Mouse (Mus musculus): Measurements from ENCODE around the gene Fxyd7. TPM values are rescaled to one million over a fixed set of nuclear protein-coding genes. Genes with fewer than 3 reads are reported as not detected.

Fxyd7 gene
- polyA plus RNA-seq, 1 experiment from 2014 or later, result 0.47 TPM

DNA sequence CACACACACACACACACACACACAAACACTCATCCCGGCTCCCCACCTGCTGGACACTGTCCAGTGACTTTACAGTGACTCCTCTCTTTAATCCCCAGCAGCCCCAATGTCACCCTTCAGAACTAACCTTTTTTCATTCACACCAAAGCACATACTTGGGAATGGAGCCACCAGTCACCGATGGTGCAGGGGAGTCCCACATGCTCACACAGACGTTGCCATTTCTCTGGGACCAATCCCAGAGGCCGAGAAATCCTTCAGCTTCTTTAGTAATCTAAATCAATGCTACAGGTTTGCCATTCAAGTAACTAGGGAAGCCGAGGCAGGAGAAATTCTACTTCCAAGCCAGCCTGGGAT, 23.4 kb upstream of the Fxyd7 start:
- ATAC-seq (ENCODE audit: low read depth) (no peak), DNase-seq (no peak)
- WGBS (ENCODE audit: insufficient replicate concordance), result 52% methylated on average over 5 of the region's 5 CpGs
- Histone ChIP-seq H3K27me3 (no peaks in the 10 kb centered on the region), H3K27ac (no peak overlapping the region), H3K4me2 (no peak overlapping the region), H3K36me3 (no peaks in the 10 kb centered on the region), H3K4me3 (replicated peaks) (no peak overlapping the region), H3K9me3 (replicated peaks) (no peaks in the 10 kb centered on the region), H3K4me1 (replicated peaks) (0 out of 2 replicates have a peak, but pooled peaks cover 2% of the 10 kb centered on the region), H3K9ac (no peak overlapping the region)

DNA sequence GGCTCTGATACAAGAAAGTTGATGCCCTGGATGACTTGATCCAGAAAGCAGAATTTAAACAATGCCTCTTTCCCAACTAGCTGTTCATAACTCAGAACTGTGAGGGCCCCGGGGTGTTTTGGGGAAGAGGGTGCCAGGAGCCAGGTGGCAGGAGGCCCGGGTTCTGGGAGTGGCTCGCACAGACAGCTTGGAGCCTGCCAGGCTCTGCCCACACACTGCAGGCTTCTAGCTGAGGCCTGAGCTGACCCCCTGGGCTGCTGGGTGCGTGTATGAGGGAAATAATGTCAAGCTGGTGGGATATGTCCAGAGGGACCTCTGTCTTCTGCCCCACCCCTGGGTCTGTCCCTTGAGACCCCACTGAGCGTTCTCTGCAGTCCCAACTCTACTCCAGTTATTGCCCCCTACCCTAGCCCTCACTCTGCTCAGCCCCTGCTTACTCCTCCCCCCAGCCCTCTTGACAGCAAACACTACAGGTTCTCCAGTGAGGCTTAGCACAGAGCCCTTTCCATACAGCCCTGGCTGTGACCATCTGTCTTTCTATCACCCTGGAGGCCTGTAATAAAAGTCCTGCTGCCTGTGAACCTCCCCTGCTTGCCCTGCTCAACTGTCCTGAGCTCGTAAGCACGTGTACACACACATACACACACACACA, 22.9 kb upstream of the Fxyd7 start:
- no peak overlapping the region for H3K27ac ChIP-seq
- no peak for DNase-seq
- no peak overlapping the region for H3K9ac ChIP-seq
- no peak overlapping the region for H3K4me2 ChIP-seq
- no peak for ATAC-seq (ENCODE audit: low read depth)
- 68% methylated on average over 7 of the region's 7 CpGs for WGBS (ENCODE audit: insufficient replicate concordance)
- no peak overlapping the region for H3K4me3 ChIP-seq (replicated peaks)
- H3K4me1 ChIP-seq (replicated peaks), result 0 out of 2 replicates have a peak, but pooled peaks cover 2% of the 10 kb centered on the region
- no peaks in the 10 kb centered on the region for H3K9me3 ChIP-seq (replicated peaks)
- no peaks in the 10 kb centered on the region for H3K36me3 ChIP-seq
- no peaks in the 10 kb centered on the region for H3K27me3 ChIP-seq

DNA sequence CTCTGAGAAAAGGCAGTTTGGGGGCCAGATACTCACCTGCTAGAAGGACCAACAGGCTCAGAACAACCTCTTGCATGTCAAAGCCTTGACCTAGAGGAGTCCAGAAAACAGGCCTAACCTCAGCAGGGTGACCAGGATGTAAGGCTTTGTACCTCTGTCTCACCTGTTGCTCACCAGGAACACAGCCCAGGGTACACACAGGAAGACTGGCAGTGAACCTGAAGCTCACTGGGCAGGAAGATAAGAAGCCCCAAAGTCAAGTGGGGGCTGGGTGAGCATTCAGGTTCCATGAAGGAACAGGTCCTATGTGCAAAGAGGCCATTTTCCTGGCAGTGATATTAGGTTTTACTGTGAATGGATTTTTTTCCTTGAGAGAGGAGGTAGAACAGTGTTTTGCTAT, 22.3 kb upstream of the Fxyd7 start:
- DNase-seq (no peak), ATAC-seq (ENCODE audit: low read depth) (no peak)
- Histone ChIP-seq H3K4me2 (no peak overlapping the region), H3K9ac (no peak overlapping the region), H3K4me3 (replicated peaks) (no peak overlapping the region), H3K27me3 (no peaks in the 10 kb centered on the region), H3K27ac (no peak overlapping the region), H3K9me3 (replicated peaks) (no peaks in the 10 kb centered on the region), H3K4me1 (replicated peaks) (0 out of 2 replicates have a peak, but pooled peaks cover 2% of the 10 kb centered on the region), H3K36me3 (no peaks in the 10 kb centered on the region)

DNA sequence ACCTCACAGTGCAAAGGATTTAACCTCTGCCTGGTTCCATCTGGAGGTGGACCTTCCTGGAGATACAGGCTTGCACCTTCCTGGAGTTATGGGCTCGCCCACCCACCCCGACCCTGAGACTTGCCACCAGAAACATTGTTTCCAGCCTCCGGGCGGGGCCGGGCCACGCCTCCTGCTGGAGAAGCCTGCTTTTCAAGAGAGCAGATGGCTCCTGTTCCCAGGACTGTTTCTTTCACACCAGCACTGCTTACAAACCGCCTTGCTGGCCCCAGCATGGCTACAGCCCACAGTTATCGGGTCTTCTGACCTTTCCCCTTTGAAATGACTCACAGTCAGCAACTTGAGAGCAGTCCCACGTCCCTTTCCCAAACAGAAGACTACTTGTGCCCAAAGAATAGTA, 21.1 kb upstream of the Fxyd7 start:
- no peak overlapping the region for H3K4me3 ChIP-seq (replicated peaks)
- H3K9me3 ChIP-seq (replicated peaks), result no peaks in the 10 kb centered on the region
- no peak for DNase-seq
- H3K27ac ChIP-seq, result no peak overlapping the region
- ATAC-seq (ENCODE audit: low read depth), result no peak
- H3K9ac ChIP-seq, result no peak overlapping the region
- no peaks in the 10 kb centered on the region for H3K27me3 ChIP-seq
- H3K4me1 ChIP-seq (replicated peaks), result 0 out of 2 replicates have a peak, but pooled peaks cover 2% of the 10 kb centered on the region
- WGBS (ENCODE audit: insufficient replicate concordance), result 42% methylated on average over 9 of the region's 9 CpGs
- H3K4me2 ChIP-seq, result no peak overlapping the region
- H3K36me3 ChIP-seq, result no peaks in the 10 kb centered on the region

DNA sequence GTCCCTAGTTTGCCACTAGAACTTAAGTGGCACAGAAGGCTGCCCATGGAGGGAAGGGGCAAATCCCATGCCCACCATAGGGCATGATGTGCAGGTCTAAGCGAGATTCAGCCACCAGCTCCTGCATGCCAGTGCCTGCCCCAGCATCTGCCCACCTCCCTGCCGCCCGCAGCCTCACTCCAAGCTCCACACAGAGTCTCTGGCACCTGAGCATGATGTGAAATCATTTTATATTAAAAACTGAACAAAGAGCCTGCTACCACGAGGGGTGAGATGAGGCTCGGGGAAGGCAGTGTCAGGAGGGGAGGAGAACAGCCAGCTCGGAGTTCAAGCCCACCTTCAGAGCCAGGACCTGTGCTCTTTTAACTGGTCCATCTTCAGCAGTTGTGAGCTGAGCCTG, 19.1 kb upstream of the Fxyd7 start:
- no peak overlapping the region for H3K4me2 ChIP-seq
- H3K27ac ChIP-seq, result no peak overlapping the region
- no peak overlapping the region for H3K9ac ChIP-seq
- no peak for DNase-seq
- WGBS (ENCODE audit: insufficient replicate concordance), result 63% methylated on average over 6 of the region's 6 CpGs
- H3K4me3 ChIP-seq (replicated peaks), result no peak overlapping the region
- ATAC-seq (ENCODE audit: low read depth), result no peak
- no peaks in the 10 kb centered on the region for H3K9me3 ChIP-seq (replicated peaks)
- no peaks in the 10 kb centered on the region for H3K36me3 ChIP-seq
- H3K4me1 ChIP-seq (replicated peaks), result 0 out of 2 replicates have a peak, but pooled peaks cover 2% of the 10 kb centered on the region
- no peaks in the 10 kb centered on the region for H3K27me3 ChIP-seq

DNA sequence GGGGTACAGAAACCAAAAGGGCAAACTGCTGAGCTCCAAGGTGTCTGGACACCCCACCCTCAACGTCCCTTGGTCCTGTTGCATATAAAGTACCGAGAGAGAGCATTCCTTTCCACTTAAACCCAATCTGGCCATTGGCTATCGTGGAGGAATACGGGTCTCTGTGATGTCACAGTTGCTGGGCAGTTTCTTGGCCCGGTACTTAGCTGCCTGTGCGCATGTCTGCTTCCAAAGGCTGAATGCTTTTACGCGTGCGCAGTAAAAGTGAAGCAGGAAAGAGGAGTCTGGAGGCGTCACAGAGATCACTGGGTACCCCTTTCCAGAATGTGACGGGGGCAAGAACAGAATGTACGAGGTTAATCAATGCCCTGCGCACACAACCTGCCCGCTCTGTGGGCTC, 18.2 kb upstream of the Fxyd7 start:
- no peak for DNase-seq

DNA sequence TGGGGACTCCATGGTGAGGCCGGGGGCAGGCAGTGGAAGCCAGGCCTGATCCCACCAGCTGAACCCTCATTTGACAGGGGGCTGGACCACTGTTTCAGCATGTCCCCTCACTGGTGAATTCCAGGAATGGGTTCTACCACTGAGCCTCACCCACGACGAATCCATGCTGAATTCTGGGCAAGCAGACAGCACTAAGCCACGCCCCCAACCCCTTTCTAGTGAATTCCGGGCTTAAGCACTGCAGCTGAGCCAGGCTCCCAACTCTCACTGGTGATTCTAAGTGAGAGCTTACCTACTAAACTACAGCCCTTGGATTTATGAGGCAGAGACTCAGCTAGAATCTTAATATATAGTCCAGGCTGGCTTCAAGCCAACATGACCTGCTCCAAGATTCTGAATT, 16.6 kb upstream of the Fxyd7 start:
- Histone ChIP-seq H3K4me1 (replicated peaks) (no peaks in the 10 kb centered on the region), H3K9me3 (replicated peaks) (no peaks in the 10 kb centered on the region), H3K4me2 (no peak overlapping the region), H3K27me3 (no peaks in the 10 kb centered on the region), H3K27ac (no peak overlapping the region), H3K4me3 (replicated peaks) (no peak overlapping the region), H3K36me3 (no peaks in the 10 kb centered on the region), H3K9ac (no peak overlapping the region)
- no peak for DNase-seq
- WGBS (ENCODE audit: insufficient replicate concordance), result 38% methylated on average over 5 of the region's 5 CpGs
- ATAC-seq (ENCODE audit: low read depth), result no peak

More for the DNA sequence above, 18.2 kb upstream of the Fxyd7 start:
- WGBS (ENCODE audit: insufficient replicate concordance), result 74% methylated on average over 14 of the region's 14 CpGs
- Histone ChIP-seq H3K4me1 (replicated peaks) (0 out of 2 replicates have a peak, but pooled peaks cover 2% of the 10 kb centered on the region), H3K36me3 (no peaks in the 10 kb centered on the region), H3K27ac (no peak overlapping the region), H3K4me2 (no peak overlapping the region), H3K9ac (no peak overlapping the region), H3K4me3 (replicated peaks) (no peak overlapping the region), H3K9me3 (replicated peaks) (no peaks in the 10 kb centered on the region), H3K27me3 (no peaks in the 10 kb centered on the region)
- ATAC-seq (ENCODE audit: low read depth), result no peak

DNA sequence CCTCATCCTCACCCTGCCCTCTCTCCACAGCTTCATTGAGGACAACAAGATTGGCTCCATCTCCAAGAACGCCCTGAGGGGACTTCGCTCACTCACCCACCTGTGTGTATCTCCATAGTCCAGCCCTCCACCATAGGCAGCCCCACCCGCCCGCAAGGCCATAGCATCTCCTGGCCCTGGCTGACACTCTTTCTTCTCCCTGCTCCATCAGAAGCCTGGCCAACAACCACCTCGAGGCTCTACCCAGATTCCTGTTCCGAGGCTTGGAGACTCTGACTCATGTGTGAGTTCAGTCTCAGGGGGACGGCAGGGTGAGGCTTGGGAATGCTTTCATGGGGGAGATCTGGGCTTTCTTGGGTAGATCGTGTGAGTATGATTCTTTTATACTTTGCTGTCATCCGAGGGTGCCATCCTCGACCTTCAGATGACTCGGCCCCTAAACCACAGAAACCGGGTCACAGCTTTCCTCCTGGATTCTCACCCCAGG, 11.8 kb upstream of the Fxyd7 start:
- 67% methylated on average over 12 of the region's 12 CpGs for WGBS (ENCODE audit: insufficient replicate concordance)
- H3K27me3 ChIP-seq, result no peaks in the 10 kb centered on the region
- DNase-seq, result no peak
- no peak overlapping the region for H3K27ac ChIP-seq
- no peaks in the 10 kb centered on the region; the same call in 1 of the 2 replicates for H3K4me1 ChIP-seq (replicated peaks)
- ATAC-seq (ENCODE audit: low read depth), result no peak
- no peak overlapping the region for H3K9ac ChIP-seq
- H3K36me3 ChIP-seq, result no peaks in the 10 kb centered on the region
- no peaks in the 10 kb centered on the region for H3K9me3 ChIP-seq (replicated peaks)
- no peak overlapping the region for H3K4me3 ChIP-seq (replicated peaks)
- no peak overlapping the region for H3K4me2 ChIP-seq

DNA sequence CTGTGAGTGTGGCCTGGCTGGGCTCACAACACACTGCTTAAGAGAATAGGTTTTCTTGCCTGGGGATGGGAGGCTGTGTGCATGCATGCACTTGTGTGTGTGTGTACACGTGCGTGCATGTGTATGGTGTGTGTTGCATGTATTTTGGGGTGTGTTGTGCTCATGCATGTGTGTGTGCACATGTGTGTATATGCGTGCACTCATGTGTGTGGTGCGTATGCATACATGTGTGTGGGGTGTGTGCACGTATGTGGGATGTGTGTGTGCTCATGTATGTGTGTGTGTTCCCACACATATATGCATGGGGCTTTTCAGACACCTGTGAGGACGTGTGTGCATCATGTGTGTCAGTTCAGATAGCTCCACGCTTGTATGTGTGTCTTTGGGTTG, 9.3 kb upstream of the Fxyd7 start:
- no peak overlapping the region for H3K4me2 ChIP-seq
- no peak for ATAC-seq (ENCODE audit: low read depth)
- no peak for DNase-seq
- H3K27ac ChIP-seq, result no peak overlapping the region
- no peaks in the 10 kb centered on the region for H3K27me3 ChIP-seq
- no peak overlapping the region for H3K4me3 ChIP-seq (replicated peaks)
- H3K9me3 ChIP-seq (replicated peaks), result no peaks in the 10 kb centered on the region
- no peak overlapping the region for H3K9ac ChIP-seq
- H3K4me1 ChIP-seq (replicated peaks), result peaks cover 6% of the 10 kb centered on the region; the same call in 1 of the 2 replicates
- 72% methylated on average over 7 of the region's 7 CpGs for WGBS (ENCODE audit: insufficient replicate concordance)
- H3K36me3 ChIP-seq, result no peaks in the 10 kb centered on the region

DNA sequence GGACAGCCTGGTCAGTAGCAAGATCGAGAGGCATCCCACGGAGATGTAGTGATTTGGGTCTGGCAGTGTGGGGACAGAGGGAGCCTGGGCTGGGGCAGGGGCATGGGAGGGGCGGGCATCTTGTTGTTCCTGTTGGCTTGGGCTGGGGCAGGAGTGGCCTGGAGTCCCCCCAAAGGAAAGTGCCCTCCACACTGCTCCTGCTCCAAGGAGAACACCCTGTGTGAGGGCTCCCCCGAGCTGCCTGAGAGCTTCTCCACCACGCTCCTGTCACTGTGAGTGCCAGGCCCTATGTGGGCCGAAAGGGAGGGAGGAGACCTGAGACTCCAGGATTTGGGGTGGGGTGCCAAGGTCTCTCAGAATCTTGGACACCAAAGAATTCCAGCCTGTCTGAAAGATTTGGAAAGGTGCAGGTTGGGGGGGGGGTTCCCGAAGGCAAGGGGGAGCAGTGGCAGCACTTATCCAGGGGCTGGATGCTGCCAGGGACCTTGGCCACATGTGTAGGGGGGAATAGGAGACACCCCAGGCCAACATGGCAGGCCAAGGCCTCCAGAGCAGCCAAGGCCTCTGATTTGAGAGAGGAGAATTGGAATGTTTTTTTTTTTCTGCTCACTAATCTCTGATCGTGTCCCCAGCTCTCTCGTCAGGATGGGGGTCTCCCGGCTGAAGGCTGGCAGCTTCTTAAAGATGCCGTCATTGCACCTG, 8.8 kb upstream of the Fxyd7 start:
- no peak for DNase-seq
- WGBS (ENCODE audit: insufficient replicate concordance), result 60% methylated on average over 11 of the region's 11 CpGs
- Histone ChIP-seq H3K4me1 (replicated peaks) (peaks cover 6% of the 10 kb centered on the region; the same call in 1 of the 2 replicates), H3K9me3 (replicated peaks) (no peaks in the 10 kb centered on the region), H3K4me2 (no peak overlapping the region), H3K27me3 (no peaks in the 10 kb centered on the region), H3K9ac (no peak overlapping the region), H3K27ac (no peak overlapping the region), H3K4me3 (replicated peaks) (no peak overlapping the region), H3K36me3 (no peaks in the 10 kb centered on the region)
- no peak for ATAC-seq (ENCODE audit: low read depth)

DNA sequence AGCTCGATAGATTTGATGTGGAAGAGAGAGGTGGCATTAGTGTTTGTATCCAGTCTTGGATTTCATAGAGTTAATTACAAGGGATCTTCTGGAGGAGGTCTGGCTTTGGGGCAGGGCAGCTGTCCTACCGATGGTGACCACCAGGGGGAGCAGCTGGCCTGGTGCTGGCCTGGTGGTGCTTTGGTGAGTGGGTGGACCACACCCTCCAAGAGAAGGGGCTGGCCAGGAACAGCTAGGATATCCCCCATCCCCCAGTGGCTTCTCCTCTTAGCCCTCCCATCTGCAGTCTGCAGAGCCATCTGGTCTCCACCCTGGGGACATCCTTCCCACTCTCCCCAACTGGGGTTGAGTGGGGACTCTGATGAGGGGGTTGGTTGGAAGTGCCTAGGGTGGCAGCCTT, 7.8 kb upstream of the Fxyd7 start, which contains the start of gene Lgi4:
Gene Lgi4, plus strand, starts transcription at position 235 of the 400 bp plus-strand sequence.
- Histone ChIP-seq H3K9me3 (replicated peaks) (no peaks in the 10 kb centered on the region), H3K9ac (no peak within 1 kb of the TSS), H3K4me2 (no peak within 1 kb of the TSS), H3K27ac (no peak within 1 kb of the TSS), H3K4me3 (replicated peaks) (no peak within 1 kb of the TSS), H3K36me3 (no peaks in the 10 kb centered on the region), H3K27me3 (peaks cover under 1% of the 10 kb centered on the region; the same call in 1 of the 2 replicates), H3K4me1 (replicated peaks) (peaks cover 12% of the 10 kb centered on the region; the same call in 1 of the 2 replicates)
- peak; percentile 37 for DNase-seq
- WGBS (ENCODE audit: insufficient replicate concordance), result 3% methylated on average over 2 of the region's 2 CpGs
- no peak for ATAC-seq (ENCODE audit: low read depth)

DNA sequence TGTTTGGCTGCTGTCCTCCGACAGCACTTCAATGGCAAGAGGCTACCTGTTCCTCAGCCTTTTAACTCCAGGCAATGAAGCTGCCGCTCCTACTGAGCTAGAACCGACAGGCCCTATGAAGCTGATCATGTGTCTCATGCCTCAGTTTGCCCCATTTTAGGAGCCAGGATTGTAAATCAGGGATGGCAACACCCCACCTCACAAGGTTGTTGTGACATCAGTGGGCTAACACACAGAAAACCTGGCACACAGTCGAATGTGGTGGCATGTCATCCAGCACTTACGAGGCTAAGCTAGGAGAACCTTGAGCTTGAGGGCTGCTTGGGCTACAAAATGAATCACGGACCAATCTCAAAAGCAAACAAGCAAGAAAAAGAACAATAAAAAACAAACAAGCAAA, 6.9 kb upstream of the Fxyd7 start:
- Histone ChIP-seq H3K27ac (no peak overlapping the region), H3K4me3 (replicated peaks) (no peak overlapping the region), H3K4me2 (no peak overlapping the region), H3K4me1 (replicated peaks) (peaks cover 17% of the 10 kb centered on the region), H3K36me3 (no peaks in the 10 kb centered on the region), H3K9me3 (replicated peaks) (no peaks in the 10 kb centered on the region), H3K9ac (no peak overlapping the region), H3K27me3 (peaks cover 9% of the 10 kb centered on the region)
- ATAC-seq (ENCODE audit: low read depth) (no peak), DNase-seq (no peak)
- WGBS (ENCODE audit: insufficient replicate concordance), result 68% methylated on average over 6 of the region's 6 CpGs

All from liver, embryonic 13.5 days (tissue).